Mouse (Mus musculus) lung, postnatal 14 days (tissue): ENCODE results near the gene Nme4.
A peak's percentile ranks its signal among the peaks of the same experiment; 100 is the strongest.
"Not testable (repeated sequence)": the region's sequence is repeated elsewhere in the genome, so short reads cannot be mapped to it uniquely, and the experiment has no call there.

ENCODE experiments used
- DNase-seq: peaks from one replicate; pipeline ENCODE4 v3.0.0; 2021

Nme4 gene

GRCm38 (mm10) chr17:26095121-26095740 is at the start of gene Nme4:
TSS of gene Nme4 (minus strand) at chr17:26095602.
- peak; percentile 34 for DNase-seq

- DNase-seq, result no peak
Observed at GRCm38 (mm10) chr17:26143386-26143785, 48.0 kb upstream of the Nme4 start.

GRCm38 (mm10) chr17:26142796-26143195 is 47.4 kb upstream of the Nme4 start:
- DNase-seq, result no peak

DNA sequence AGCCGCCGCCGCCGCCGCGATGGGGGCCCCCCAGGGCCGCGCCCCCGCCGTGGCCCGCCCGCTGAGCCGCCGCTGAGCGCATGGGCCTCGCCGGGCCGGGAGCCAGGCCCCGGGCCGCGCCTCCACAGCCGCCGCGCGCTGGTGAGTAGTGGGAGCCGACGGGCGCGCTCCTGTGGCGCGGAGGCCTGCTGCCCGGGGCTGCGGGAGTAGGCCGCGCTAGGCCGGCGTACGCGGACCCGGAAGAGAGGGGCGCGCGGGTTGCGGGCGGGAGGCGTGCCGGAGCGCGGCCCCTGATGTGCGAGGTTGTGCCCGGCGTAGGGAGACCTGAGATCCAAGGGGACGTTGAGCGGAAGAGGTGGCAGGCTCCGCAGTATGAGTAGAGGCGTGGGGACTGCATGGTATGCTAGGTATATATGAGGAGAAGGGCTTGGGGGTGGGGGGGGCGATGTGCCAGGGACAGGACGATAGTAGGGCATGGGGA is 43.5 kb upstream of the Nme4 start:
- DNase-seq, result peak; percentile 47

DNA sequence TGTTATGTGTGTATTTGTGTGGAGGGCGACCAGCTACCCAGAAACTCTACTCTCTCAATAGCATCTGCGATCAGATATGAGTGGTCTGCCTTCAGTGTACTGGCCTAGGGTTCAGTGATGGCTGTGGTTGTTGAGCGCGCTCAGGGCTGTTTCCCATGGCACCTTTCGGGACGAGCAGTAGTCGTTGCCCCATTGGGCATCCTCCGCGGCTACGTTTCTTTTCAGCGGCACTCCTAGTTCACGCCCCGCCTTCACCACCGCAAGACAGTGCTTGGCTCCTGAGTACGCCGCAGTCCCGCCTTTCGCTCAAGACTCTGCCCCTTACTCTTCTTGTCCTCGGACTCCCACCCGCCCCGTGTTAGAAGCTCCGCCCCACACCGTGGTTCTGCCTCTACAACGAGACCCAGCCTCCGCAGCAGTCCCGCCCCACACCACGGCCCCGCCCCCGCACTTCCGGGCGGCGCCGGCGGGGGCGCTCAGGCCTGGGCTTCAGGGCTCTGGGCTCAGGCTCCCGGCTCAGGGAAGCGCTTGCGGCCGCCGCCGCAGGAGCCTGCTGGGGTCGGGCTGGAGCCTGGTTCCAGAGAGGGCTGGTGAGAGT is 42.9 kb upstream of the Nme4 start, which contains the start of gene Axin1:
Gene Axin1, plus strand, starts transcription at position 450 of the 598 bp plus-strand sequence.
- peak; percentile 93 for DNase-seq

- no peak for DNase-seq
Observed at GRCm38 (mm10) chr17:26137751-26138130, 42.3 kb upstream of the Nme4 start.

- DNase-seq, result no peak
Observed at GRCm38 (mm10) chr17:26137106-26137750, 41.8 kb upstream of the Nme4 start.

- no peak for DNase-seq
Observed at GRCm38 (mm10) chr17:26131856-26132853, 36.8 kb upstream of the Nme4 start.

GRCm38 (mm10) chr17:26131062-26131732 is 35.8 kb upstream of the Nme4 start:
- DNase-seq, result no peak

GRCm38 (mm10) chr17:26125226-26125625 is 29.8 kb upstream of the Nme4 start:
- no peak for DNase-seq

DNA sequence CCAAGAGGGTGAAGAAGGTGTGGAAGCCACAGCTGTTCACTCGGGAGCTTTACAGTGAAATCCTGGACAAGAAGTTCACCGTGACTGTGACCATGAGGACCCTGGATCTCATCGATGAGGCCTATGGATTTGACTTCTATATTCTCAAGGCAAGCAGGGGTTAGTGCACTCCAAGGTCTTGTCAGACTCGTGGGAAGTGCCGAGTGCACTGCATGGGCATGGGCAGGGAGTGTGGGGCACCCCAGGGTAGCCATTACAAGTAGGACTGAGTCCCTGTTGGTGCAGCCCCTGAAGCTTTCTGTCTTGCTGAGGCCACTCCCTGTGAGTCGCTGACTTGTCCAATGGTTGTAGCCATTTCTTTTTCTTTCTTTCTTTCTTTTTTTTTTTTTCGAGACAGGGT is 29.2 kb upstream of the Nme4 start:
- DNase-seq, result no peak

DNA sequence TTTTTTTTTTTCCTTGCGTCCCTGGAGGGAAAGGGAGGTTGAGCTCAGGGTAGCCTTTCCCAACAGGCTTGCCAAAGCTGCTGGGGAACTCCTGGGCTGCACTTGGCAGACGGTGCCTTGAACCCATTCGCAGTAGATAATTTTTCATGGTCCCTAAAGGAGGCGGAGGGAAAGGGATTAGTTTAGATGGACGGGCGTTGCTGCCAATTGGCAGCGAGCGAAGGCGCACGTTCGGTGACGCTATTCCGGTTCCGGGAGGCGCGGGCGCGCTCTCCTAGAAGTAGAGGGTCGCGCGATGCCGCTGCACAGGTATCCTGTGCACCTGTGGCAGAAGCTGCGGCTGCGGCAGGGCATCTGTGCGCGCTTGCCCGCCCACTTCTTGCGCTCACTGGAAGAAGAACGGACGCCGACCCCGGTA is 27.9 kb upstream of the Nme4 start, which contains the start of gene Mrpl28:
Gene Mrpl28, plus strand, starts transcription at position 234 of the 418 bp plus-strand sequence.
- peak; percentile 94 for DNase-seq

GRCm38 (mm10) chr17:26122431-26123140 is 27.2 kb upstream of the Nme4 start:
- DNase-seq, result no peak

DNA sequence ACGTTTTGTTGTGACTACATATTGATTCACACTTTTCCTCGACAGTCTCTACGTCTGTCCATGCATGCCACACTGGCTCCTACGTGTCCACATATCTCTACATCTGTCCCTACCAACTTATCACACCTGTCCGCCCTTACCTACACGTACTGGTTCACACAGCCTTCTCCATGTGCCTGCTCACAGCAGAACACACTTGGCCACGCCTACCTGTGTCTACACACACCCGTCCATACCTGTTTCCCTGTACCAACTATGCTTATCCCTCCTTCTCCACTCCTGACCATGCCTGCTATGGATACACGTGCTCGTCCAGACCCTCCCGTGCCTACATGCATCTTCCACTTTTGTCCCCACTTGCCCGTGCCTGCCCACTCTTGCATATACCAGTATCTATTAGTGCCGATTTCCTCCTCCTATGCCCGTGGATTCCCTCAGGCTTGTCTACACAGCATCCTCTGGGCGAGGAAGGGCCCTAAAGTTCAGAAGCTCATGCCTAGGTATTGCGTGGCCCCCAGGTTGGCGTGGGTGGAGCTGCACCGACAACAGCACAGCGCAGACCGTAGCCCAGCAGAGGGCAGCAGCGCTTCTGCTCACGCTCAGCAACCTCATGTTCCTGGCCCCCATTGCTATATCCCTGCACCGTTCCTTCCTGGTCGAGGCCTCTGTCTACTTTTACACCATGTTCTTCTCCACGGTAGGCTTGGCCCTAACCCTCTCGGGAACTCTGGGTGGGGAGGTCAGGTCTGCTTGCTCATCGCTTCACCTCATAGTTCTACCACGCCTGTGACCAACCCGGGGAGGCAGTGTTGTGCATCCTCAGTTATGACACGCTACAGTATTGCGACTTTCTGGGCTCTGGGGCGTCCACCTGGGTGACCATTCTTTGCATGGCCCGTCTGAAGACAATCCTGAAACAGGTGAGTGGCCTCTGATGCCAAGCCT is 24.6 kb upstream of the Nme4 start:
- DNase-seq, result peak; percentile 65

GRCm38 (mm10) chr17:26116503-26117258 is 21.3 kb upstream of the Nme4 start:
- no peak for DNase-seq

DNA sequence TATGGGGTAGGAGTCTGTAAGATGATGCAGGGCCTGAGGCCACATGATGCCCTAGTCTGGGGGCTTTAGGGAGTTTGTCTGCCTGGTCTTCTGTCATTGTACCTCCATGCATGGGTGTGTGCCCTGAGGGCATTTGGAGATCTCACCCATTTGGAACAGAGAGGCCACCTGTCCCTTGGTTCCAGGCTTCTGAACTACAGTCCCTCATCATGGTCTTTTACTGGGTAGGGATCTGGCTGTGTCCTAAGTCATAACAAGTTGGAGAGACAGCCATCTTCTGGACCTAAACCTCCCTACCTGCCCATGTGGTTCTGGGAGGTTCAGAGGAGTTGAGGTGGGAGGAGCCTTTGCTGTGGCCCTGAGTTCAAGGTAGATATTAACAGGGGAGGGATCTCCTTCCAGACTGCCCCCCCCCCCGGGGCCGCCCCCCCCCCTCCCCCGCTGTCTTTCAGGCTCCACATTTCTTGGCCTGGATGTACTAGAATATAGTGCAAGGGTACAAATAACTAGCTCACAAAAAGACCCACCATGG is 20.6 kb upstream of the Nme4 start:
- no peak for DNase-seq

DNA sequence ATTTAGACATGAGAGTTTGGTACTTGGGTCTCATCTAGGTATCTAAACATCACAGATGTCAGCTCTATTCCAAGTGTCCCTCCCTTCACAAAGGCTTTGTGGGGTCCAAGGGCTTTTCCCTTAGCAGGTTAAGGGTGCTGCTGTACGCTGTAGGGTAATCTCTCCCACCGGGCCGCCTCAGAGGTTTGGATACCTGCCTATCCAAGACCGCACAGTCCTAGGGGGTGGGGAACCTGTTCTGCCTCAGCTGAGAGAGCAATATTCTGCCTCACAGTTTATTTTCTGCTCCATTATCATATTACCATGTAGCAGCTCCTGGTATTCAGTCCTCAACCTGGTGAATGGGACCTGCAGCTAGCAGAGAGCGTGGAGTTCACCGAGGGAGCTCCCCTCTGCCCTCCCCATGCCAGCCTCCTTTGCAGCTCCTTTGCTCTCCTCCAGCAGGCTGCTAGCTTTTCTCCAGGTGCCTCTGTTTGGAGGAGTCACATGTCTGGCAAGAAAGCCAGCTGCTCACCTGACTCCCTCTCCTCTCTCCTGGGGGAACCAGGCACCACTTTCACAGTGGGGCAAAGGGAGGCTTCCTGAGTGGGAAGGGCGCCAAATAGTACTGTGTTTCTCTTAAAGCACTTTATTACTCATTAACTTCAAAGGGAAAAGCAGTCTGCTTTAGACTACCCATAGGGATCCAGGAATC is 19.9 kb upstream of the Nme4 start:
- DNase-seq, result peak; percentile 44

DNA sequence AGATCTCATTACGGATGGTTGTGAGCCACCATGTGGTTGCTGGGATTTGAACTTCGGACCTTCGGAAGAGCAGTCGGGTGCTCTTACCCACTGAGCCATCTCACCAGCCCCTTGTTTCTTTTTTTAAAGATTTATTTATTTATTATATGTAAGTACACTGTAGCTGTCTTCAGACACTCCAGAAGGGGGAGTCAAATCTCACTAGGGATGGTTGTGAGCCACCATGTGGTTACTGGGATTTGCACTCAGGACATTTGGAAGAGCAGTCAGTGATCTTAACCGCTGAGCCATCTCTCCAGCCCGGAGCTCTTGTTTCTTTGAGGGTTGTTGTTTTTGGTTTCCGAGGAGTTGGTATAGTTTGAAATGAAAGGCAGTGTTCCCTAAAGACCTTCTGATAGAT is 19.1 kb upstream of the Nme4 start:
- DNase-seq, result not testable (repeated sequence)

DNA sequence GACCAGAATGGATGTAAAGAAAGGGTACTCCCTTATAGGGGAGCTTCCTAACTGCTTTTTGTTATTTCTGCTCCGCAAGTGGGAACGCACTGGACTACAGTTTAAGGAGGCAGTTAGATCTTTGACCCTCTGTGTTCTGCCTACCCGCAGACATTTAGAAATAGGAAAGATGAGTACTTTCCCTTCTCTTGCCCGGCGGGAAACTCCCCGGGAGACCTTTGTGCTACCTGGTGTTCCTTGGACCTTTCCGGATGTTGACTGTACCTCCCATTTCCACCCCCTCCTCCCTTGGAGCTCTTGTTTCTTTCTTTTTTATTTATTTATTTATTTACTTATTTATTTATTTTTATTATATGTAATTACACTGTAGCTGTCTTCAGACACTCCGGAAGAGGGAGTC is 18.7 kb upstream of the Nme4 start:
- DNase-seq, result no peak
